Mouse (Mus musculus) right cerebral cortex, postnatal 4 days (tissue): ENCODE data around the gene Timm8a2.

Experiments
- DNase-seq: peaks from one replicate; pipeline ENCODE4 v3.0.0-alpha.2; 2022

Gene Timm8a2

GRCm38 (mm10) chr14:122012193-122012592 lies 22.3 kb upstream of the Timm8a2 start:
- DNase-seq: no peak

DNA sequence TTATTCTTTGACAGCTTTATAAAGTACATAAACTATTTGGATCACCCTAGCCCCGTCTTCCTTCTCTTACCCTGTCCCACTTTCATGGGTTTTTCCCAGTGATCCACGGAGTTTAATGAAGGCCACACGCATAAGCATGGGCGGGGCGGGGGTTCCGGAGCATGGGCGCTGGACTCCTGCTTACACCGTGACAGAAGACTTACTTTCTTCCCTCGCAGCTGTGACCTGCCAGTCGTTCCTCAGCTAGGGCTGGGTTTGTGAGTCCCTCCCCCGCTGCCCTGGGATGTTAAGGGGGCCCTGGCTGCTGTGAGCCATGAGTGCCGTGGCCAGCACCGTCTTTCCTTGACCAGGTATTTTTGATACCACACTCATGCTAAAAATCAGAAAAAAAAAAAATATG lies 21.7 kb upstream of the Timm8a2 start:
- no peak for DNase-seq

DNA sequence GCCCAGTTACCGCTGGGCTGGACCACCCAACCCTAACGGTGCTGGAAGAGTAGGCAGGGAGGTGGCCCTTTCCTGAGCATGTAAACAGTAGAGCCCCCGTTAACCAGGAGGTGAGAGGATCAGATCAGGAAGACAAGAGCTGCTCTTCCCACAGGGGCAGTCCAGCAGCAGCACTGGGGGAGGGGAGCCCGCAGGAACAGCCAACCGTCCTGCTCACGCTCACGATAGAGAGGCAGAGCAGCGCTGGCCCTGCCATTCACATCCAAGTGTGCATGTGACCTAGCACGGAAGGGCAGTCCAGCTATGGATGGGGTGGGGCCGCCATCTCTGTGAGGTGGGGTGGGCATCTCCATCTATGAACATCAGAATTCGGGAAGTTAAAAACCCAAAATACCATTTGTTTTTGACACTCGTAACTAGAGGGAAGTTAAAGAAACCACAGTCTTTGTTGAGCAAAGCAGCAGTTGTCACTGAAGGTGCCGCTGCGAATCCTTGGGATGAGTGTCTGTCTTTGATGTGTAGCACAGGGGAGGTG lies 21.0 kb upstream of the Timm8a2 start:
- DNase-seq: no peak

DNA sequence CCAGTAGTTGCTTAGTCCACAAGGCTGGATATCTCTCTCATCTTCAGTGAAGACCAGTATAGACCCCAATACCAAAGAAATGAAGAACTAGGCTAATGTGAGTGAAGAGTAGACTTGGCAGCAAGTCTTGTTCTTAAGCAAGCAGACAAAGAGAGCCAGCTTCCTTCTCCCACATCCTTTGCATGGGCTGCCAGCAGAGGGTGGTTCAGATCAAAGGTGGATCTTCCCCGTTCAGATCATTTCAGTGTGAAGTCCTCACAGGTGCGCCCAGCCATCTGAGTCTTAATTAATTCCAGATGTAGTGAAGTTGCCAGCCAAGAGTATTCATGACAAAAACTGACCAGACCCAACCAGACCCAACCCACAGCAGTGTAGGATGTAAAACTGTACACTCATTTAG lies 16.5 kb upstream of the Timm8a2 start:
- DNase-seq: no peak

GRCm38 (mm10) chr14:122019389-122019788 lies 15.1 kb upstream of the Timm8a2 start:
- DNase-seq: no peak

DNA sequence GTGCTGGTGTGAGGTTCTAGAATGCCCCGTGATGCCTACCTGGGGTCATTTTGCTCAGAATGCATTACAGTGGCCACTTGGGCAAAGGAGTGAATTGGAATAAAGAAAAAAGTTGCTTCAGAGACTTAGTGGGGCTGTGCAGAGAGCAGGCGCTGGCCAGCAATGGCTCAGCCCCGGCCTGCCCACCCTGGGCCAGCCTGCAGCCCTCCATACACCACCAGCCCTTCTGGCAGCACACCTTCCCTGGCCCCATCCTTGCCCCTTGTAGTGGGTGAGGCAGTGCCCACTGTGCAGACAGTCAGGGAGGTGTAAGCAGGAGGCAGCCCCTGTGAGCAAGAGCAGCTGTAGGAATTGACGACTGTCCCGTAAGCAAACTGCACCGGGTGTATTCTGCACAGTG lies 13.9 kb upstream of the Timm8a2 start:
- DNase-seq: no peak

DNA sequence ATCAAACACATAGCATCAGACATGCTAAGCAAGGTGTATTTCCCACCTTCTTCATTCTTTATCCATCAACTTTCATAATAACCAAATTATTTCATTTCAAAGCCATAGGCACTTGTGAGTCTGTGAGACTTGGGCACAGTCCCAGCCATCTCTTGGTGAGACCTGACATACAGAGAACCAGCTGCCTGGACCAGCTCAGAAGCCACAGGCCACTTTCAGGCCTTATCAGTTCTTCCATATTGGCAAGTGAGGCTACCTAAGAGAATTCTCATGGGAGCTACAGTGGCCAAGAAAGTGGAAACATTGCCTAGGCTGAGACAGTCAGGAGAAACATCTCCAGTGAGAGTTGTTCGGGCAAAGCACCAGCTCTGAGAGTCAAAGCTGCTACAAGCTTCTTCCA lies 11.4 kb upstream of the Timm8a2 start:
- no peak for DNase-seq

DNA sequence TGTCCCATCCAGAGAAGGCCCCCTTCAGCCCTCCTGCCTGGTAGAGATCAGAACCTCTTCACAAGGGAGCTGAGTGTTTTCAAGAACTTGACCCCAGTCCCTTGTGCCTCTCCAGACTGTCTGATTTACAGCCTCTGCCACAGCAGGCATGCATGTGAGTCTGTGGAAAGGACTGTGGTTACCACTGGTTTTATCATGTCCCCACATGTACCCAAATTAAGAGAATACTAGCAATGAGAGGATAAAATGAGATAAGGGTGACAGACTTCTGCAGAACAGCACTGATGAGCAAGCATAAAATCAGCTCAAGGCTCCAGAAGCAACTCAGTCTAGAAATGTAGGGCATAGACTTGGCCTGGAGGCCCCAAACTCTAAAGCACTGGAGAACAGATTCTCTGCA lies 10.5 kb upstream of the Timm8a2 start:
- no peak for DNase-seq

DNA sequence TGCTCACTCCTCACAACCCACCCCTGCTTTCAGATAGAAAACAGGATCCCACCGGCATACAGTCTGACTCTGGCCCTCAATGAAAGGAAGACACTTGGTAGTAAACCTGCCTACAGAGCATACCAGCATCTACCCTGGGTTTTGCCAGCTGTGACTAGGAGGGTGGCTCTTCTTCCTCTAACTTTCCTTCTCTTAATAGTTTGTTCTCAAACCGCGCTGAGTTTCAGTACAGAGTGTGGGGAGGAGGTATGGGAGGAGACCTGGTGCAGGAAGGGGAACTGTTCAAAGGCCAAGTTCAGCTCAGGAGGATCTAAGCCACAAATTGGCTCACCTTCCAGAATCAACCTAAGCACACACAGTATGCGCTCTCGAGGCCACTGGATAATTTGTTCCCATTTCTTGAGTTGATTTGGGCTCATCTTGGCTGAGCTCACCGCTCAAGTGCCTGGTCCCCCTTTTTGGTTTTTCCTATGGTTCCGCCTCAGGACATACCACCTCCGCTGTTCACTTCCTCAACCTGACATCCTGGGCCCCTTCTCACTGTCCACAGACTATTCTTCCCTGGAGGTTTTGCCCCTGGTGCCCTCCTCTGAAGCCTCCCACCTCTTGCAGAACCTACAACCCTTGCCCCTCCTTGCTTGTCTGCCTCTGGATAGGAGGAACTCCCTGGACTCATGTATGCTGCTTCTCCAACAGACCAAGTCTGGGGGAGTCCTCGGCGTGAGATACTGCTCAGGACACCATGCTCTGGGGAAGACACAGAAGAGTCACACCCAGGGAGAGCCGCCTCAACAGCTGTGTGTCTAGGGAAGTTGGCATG lies 5.3 kb upstream of the Timm8a2 start:
- DNase-seq: no peak

GRCm38 (mm10) chr14:122029851-122030250 lies 4.6 kb upstream of the Timm8a2 start:
- no peak for DNase-seq

GRCm38 (mm10) chr14:122032045-122032444 lies 2.4 kb upstream of the Timm8a2 start:
- no peak for DNase-seq

- DNase-seq: no peak
Observed at GRCm38 (mm10) chr14:122035181-122035580, 707 bp downstream of the Timm8a2 start.

- no peak for DNase-seq
Observed at GRCm38 (mm10) chr14:122035860-122036259, 1.4 kb downstream of the Timm8a2 start.

DNA sequence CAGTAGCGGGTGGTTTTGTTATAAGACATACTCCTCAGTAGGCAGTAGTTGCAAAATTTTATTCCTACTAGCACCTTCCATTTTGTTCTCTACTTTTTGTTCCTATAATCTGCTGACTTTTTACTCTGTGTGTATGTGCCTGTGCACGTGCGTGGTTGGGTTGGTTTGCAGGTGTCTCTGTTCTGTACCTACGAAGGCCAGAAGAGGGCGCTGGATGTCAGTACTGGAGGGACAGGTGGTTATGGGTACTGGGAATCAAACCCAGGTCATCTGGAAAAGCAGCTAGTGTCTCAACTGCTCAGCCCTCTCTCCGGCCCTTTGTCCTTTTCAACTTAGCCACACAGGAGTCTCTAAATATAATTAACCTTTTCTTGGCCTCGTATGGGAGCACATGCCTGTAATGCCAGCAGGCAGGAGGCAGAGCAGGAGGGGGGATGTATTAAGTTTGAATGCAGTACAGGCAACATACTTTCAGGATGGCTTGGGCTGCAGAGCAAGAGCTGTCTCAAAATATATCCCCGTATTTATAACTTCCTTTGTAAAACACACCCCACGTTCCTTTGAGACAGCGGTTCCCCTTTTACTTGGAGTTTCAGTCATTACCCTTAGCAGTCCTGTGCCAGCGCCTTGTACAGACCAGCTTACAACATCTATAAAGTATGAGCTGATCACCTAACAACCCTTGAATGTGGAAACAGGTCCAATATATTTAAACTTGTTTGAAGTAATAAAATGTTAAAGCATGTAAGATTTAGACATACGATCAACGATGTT lies 4.6 kb downstream of the Timm8a2 start:
- no peak for DNase-seq

GRCm38 (mm10) chr14:122041413-122041825 lies 6.9 kb downstream of the Timm8a2 start:
- DNase-seq: no peak

- DNase-seq: no peak
Observed at GRCm38 (mm10) chr14:122042142-122042694, 7.7 kb downstream of the Timm8a2 start.

DNA sequence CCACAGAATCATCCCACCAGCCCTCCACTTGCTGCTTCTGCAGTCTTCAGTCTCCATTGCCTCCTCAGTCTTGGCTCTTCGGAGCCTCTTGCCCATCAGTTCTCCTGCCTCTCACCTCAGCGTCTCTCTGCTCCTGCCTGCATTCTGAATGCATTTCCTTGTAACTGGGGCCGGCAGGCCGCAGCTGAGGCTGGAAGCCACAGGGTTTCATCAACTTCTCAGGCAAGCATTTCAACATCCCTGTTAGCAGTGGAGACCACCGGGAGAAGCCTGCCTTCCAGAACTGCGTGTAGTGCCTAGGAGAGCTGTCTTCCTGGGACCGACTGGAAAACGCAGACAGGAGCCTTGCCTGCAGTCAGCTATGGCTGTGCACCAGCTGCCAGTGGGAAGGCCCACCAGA lies 13.3 kb downstream of the Timm8a2 start:
- no peak for DNase-seq

- DNase-seq: no peak
Observed at GRCm38 (mm10) chr14:122048816-122049215, 14.3 kb downstream of the Timm8a2 start.

DNA sequence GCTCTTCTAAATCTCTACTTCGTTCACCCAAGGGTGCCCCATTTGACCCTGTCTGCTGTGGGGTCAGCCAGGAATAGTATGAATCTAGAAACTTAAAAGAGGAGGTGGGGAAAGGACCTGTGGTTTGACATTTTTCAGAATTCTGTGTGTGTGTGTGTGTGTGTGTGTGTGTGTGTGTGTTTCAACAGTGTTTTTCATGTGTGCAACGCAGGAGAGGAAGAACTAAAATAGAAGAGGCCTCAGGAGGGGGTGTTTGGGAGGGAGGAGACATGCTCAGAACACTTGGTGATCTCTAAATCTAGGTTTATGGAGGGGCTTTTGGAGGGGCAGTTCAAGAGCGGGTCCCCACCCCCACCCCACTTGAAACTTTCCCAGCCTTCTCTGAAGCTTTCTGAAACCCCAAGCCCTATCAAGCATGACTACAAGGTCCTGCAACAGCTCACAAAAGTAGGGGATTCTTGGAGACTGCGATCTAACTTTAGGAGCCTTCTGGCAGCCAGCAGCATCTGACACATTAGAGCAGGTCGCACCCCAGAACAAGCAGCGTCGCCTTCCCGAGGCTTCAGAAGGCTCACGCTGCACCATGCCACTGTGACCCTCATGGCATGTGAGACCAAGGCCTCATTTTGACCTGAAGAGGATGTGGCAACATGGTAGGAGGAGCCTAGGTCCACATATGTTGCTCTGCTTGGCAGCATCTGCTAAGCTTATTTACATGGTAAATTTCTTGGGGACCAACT lies 18.6 kb downstream of the Timm8a2 start:
- no peak for DNase-seq

- DNase-seq: no peak
Observed at GRCm38 (mm10) chr14:122056871-122057270, 22.4 kb downstream of the Timm8a2 start.

DNA sequence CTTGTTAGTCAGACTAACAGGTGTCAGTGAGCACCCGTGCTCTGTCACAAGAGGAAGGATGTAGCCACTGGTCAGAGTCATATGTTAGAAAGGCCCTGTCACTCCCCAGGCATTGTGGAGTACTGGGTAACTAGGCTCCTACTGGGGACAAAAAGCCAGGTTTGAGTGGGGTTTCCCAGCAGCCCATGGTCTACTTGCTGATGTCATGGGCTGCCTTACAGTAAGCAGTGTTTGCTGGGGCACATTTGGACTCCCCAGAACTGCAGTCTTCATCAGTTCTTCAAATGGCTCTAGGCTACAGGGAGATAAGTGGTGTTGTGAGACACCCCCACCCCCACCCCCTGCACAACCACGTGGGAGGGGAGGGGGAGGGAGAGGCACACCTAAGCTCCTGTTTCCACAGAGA lies 23.5 kb downstream of the Timm8a2 start:
- DNase-seq: no peak

GRCm38 (mm10) chr14:122060642-122061041 lies 26.2 kb downstream of the Timm8a2 start:
- peak; percentile 77 for DNase-seq

- no peak for DNase-seq
Observed at GRCm38 (mm10) chr14:122061376-122061775, 26.9 kb downstream of the Timm8a2 start.
